Mouse (Mus musculus) gastrocnemius, adult 8-10 months (tissue): ENCODE data around the gene 3110040N11Rik. TPM values are rescaled to one million over a fixed set of nuclear protein-coding genes. Genes with fewer than 3 reads are reported as not detected.

Experiments
- DNase-seq, 2 experiments: peaks; one replicate each; pipeline ENCODE4 v3.0.0; 2022; ENCODE audit warnings: low spot score in 2 of 2
- total RNA-seq, 4 experiments: library from RNA; stranded (reverse); gene quantifications; 2 replicates each; pipeline ENCODE4 v1.2.4; 2022

3110040N11Rik gene
- total RNA-seq, 4 experiments from 2014 or later: 20.4 to 26.0 (median 23.4) TPM

- DNase-seq: no peak
Measured at GRCm38 (mm10) chr7:81738720-81739385, 50.4 kb downstream of the 3110040N11Rik start.

DNA sequence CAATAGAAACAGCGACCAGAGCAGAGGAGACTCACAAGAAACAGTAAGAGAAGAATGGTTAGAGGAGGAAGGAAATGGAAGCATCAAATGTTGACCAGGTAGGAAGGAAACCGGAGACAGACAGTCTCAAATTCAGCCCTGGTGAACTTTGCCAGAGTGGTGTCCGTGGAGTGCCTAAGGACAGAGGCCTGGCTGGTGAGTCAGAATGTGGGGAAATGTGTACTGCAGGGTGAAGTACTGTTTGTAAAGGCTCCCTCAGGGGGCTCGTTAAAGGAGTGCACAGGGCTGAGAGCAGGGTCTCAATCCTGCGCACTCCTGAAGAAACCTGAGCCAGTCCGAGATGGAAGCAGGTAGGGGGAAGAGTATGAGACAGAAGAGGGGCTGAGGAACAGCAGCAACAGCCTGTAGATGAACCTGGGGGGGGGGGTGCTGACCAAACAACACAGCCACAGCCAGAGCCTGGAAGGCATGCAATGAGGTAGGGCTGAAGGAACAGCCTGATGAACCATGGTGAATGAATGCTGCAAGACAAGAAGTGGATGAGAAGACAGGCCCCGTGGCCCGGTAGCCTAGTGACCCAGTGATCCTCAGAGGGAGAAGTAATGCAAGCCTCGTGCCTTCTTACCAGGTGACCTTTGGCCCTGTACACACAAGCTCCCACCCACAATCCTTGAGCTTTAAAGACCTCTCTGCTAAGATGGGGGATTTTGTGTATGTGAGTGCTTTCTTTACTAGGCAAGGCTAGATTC lies 53.8 kb downstream of the 3110040N11Rik start:
- no peak for DNase-seq

- DNase-seq: no peak
Measured at GRCm38 (mm10) chr7:81732183-81733089, 56.8 kb downstream of the 3110040N11Rik start.

Other genes starting within 250 kb of the 3110040N11Rik start
- 100 to 1,000 TPM; 291 to 459 (median 401) TPM for gene Fsd2, start 222.5 kb downstream of the 3110040N11Rik start, total RNA-seq
- 1 to 10 TPM; 7.6 to 9.6 (median 9.1) TPM for gene Whamm, start 218.2 kb downstream of the 3110040N11Rik start, total RNA-seq
- gene Homer2, start 82.0 kb downstream of the 3110040N11Rik start, total RNA-seq: 10 to 100 TPM; 40.0 to 53.1 (median 44.0) TPM
- gene Ramac, start 26.6 kb downstream of the 3110040N11Rik start, total RNA-seq: 10 to 100 TPM; 23.0 to 26.0 (median 24.4) TPM
- gene Btbd1, start 40.0 kb upstream of the 3110040N11Rik start, total RNA-seq: 100 to 1,000 TPM; 148 to 159 (median 152) TPM
- not detected for gene Gm10160, start 66.3 kb upstream of the 3110040N11Rik start, total RNA-seq
- 1 to 10 TPM; 3.5 to 5.0 (median 4.4) TPM for gene Tm6sf1, start 69.5 kb upstream of the 3110040N11Rik start, total RNA-seq
- gene Hdgfl3, start 145.0 kb upstream of the 3110040N11Rik start, total RNA-seq: 1 to 10 TPM in 3 of 4 experiments, under 1 TPM in 1; 0.99 to 1.5 (median 1.5) TPM
- gene Bnc1, start 202.8 kb upstream of the 3110040N11Rik start, total RNA-seq: not detected